Mouse (Mus musculus) cerebellum, adult 9-10 months (tissue): ENCODE data around the gene Cep57l1.

Source experiments
- DNase-seq: peaks from one replicate; pipeline ENCODE4 v3.0.0; 2022

Cep57l1 gene

GRCm38 (mm10) chr10:41814305-41814853, 4.7 kb upstream of the Cep57l1 start:
- no peak for DNase-seq

DNA sequence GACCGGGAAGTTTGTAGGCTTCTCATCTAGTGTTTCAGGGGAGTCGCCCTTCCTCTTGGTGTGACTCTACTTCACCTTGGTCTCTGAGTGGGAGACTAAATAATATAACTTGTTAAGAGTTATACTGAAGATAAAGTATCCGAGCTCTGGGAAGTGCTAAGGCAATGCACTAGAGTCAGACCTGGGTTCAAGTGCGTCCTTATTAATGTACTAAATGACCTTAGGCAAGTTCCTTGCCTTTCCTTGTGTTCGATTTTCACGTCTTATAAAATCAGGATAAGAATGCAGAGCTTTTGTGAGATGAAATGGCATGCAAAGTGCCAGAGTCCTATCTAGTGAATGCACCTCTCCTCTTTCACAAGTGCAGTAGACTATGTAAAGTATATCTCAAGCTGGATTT, 2.9 kb upstream of the Cep57l1 start:
- no peak for DNase-seq

GRCm38 (mm10) chr10:41810564-41811455, 1.1 kb upstream of the Cep57l1 start:
- no peak for DNase-seq

DNA sequence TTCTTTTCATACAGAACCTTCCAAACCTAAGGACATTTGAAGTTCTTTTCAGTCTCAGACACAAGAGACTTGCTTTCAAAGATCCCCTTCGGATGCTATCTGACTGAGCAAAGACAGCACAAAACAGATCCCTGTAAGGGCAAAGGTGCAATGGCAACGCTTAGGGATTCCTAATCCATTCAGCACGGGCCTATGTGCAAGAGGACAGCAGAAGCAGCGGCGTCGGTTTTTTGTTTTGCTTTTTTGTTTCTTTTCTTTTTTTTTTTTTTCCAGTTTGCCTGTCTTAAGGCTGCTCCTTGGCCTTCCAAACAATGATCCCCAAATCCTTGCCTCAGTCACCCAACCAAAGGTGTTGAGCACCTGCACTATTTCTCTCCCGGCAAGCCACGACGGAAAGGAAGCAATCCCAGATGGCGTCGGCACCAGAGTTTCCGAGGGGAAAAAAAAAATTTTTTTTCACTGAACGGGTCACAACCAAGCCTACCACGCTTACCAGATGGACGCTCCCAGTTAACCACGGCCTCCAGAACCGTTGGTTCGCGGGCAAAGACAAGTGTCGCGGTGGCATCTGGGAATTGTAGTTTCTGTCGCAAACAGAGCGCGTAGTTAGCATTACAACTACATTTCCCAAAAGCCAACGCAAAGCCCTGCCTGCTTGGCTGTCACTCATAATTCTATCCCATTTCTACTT, 446 bp downstream of the Cep57l1 start:
- DNase-seq, result no peak

DNA sequence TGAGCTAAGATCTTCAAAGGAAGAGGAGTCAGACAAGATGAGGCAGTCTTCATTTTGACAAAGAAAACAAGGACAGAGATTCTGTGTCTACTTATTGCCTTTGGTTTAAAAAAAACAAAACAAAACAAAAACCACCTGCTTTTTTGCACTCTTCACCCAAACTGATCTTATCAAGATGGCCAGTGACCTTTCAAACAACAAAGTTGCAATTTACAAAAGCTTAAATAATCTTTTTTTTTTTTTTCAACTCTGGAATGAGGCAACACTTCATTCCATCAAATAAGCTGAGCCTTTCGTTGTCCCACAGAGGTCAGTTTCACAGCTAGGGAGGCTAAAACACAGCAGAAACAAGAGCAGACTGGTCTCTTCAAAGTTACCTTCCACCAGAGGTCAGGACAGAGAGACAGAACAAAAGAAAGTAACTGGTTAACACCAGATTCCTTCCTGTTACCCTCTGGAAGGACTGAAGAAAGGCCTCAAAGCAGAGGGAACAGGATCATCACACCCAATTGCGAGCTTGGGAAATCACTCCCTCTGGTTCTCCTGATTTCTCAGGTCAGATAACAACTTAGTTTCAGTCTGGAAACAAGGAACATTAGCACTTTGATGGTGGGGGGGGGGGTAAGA, 3.8 kb downstream of the Cep57l1 start:
- no peak for DNase-seq

- DNase-seq, result no peak
Observed at GRCm38 (mm10) chr10:41804711-41805110, 5.0 kb downstream of the Cep57l1 start.

DNA sequence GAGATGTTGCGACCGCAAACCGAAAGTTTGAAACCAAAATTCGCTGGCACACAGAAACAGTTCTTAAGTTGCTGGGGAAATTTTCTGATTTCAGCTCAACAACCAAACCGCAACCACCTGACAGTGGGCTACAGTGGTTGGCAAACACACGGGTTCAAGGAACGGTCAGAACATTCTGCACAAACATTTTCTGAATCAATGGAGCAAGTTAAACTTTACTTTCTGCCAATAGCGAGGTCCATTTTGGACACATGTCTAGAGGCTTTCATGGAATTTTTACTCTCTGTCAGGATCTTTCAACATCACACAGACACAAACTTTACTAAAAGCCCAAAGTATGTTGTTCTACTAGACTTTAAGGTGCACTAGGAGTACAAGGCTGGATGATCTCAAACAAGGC, 6.2 kb downstream of the Cep57l1 start:
- no peak for DNase-seq

- DNase-seq, result no peak
Observed at GRCm38 (mm10) chr10:41797253-41797652, 12.4 kb downstream of the Cep57l1 start.

GRCm38 (mm10) chr10:41792375-41792774, 17.3 kb downstream of the Cep57l1 start:
- no peak for DNase-seq

GRCm38 (mm10) chr10:41767254-41767653, 42.4 kb downstream of the Cep57l1 start:
- no peak for DNase-seq

- DNase-seq, result no peak
Observed at GRCm38 (mm10) chr10:41766280-41766679, 43.4 kb downstream of the Cep57l1 start.

GRCm38 (mm10) chr10:41765586-41765985, 44.1 kb downstream of the Cep57l1 start:
- no peak for DNase-seq

DNA sequence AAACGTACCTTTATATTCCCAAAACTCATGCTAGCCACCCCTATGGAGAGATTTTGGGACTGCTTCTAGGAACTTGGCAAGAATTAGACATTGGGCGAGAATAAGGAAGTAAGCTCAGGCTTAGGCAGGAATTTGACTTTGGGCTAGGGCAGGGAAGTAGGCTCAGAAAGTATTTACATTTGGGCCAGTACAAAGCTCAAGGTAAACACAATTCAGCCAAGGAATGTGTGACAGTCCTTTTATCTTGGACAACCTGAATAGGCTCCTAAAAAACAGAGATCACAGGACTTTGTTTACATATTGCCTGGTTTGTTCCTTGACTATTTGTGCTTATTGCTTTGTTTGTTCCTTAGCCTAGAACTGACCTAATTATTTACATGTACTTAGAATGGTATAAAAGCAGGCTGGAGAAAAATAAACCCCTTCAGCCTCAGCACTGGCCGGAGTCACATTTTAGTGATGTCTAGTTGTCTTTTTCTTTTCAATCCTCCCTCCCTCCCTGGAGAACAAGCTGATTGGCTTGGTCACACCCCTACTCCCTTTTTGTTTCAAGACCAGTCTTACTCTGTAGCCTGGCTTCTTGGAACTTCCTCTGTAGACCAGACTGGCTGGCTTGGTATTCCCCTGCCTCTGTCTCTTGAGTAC, 45.8 kb downstream of the Cep57l1 start:
- no peak for DNase-seq

- DNase-seq, result no peak
Observed at GRCm38 (mm10) chr10:41760866-41761265, 48.8 kb downstream of the Cep57l1 start.

- DNase-seq, result no peak
Observed at GRCm38 (mm10) chr10:41758041-41758440, 51.6 kb downstream of the Cep57l1 start.

DNA sequence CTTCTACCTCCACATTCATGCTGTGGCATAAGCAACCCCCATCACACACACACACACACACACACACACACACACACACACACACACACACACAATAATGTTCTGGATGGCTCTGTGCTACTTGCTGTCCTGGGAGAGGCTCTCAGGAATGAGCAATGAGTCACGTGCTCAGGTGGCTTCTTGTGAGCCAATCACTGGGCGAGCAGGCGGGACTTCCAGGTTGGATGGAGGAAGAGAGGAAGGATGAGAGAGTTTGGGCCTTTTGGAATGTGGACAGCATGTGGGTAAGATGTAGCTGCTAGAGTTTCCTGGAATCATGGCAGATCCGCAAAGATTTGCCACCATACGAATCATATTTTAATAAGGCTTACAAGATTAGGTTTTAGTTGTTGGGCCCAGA, 52.4 kb downstream of the Cep57l1 start:
- no peak for DNase-seq

- DNase-seq, result no peak
Observed at GRCm38 (mm10) chr10:41751867-41752480, 57.7 kb downstream of the Cep57l1 start.

DNA sequence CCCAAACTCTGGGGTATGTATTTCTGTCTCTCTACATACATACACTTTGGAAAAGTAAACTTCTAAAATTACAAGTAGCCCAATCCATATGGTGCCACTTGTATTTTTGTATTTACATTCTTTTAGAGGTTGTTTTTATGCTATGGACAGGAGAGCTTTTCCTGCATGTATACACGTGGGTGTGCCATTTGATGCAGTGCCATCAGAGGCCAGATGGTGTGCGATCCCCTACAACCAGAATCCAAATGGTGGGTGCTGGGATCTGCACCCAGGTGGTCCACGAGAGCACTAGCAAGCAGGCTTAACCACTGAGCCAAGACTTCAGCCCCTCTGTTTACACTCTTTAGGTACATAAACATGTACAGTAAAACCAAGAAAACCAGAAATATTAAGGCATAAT, 60.4 kb downstream of the Cep57l1 start:
- peak; percentile 4 for DNase-seq

- peak; percentile 14 for DNase-seq
Observed at GRCm38 (mm10) chr10:41746554-41746953, 63.1 kb downstream of the Cep57l1 start.

DNA sequence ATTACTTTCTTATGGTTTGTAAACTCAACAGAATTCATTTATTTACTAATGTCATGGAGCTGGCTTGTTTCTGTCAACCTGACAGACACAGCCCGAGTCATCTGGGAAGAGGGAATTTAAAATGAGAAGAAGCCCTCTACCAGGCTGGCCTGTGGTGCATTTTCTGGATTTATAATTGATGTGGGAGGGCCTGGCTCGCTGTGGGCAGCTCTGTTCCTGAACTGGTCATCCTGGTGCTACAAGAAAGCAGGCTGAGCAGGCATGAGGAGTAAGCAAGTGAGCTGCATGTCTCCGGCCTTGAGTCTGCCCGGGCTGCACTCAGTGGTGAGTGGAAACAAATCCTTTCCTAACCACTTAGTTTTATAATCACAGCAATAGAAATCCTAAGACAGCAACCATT, 65.7 kb downstream of the Cep57l1 start:
- no peak for DNase-seq

GRCm38 (mm10) chr10:41740221-41740620, 69.5 kb downstream of the Cep57l1 start:
- DNase-seq, result no peak

DNA sequence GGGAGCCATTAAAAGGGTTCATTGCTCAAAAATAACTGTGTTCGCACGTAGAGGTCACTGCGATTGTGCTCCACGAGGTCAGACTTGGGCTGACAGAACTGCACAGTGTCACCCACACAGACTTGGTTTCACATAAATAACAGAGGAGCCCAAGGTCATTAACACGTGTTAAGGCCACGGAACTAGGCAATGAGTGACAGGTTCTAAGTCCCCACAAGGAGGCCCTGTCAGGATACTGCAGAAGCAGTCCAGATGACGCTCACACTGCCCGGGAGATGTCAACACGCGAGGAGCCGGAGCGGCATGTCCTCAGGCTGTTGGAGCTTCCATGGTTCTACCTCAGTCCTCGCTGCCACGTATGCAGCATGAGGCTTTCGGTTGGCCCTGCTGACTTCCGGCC, 72.4 kb downstream of the Cep57l1 start:
- no peak for DNase-seq

- no peak for DNase-seq
Observed at GRCm38 (mm10) chr10:41735398-41735797, 74.3 kb downstream of the Cep57l1 start.
